Mouse (Mus musculus) embryonic fibroblast, embryonic 13.5 days (primary cell): ENCODE results near the gene Nfatc4.
A peak's percentile ranks its signal among the peaks of the same experiment; 100 is the strongest.

ENCODE experiments used
- CTCF ChIP-seq: IDR thresholded peaks from 2 replicates; pipeline ENCODE4 v1.5.1; 2011; ENCODE audit warnings: mild to moderate bottlenecking, control low read depth, low read length, moderate library complexity, borderline replicate concordance; ENCODE audit not compliant: insufficient read depth
- POLR2A ChIP-seq: IDR thresholded peaks from 2 replicates; pipeline ENCODE4 v1.6.1; 2011; ENCODE audit warnings: low read depth, mild to moderate bottlenecking, control low read depth, low read length, moderate library complexity

DNA sequence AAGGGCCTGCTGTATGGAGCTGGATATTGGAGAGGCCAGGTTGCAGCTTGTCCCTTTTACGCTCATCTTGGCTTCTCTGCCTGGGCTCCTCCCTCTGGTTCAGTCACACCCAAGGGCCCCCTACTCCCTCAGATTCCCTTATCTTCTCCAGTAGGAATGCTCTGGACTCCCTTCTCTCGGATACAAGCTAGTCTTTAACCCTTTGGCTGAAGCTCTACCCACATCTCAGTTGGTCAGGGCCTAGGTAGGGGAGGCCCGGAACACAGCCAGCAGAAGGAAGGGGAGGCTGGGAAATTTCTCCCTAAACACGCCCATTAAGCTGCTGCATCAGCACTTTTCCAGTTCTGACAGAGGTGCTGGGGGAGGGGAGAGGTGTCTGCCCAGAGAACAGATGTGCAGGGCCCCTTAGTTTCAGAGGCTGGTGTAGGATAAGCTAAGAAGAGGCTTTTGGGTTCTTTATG is 32.2 kb downstream of the Nfatc4 start:
- TF ChIP-seq CTCF: no peak
- TF ChIP-seq POLR2A: peak; percentile 70; the same call in 1 of the 2 replicates
